Mouse (Mus musculus) hindbrain, embryonic 12.5 days (tissue): ENCODE data around the gene Fbxw24. TPM values are rescaled to one million over a fixed set of nuclear protein-coding genes. Genes with fewer than 3 reads are reported as not detected.
"Not testable (repeated sequence)": the region's sequence is repeated elsewhere in the genome, so short reads cannot be mapped to it uniquely, and the experiment has no call there.

ENCODE experiments used
- ATAC-seq: fragments of 200-750 bp; cut with Nextera tagmentation; 2 replicates; pipeline ENCODE4 v1.8.0; 2017; ENCODE audit warnings: moderate TSS enrichment; ENCODE audit not compliant: low FRiP score
- H3K27ac ChIP-seq: fragments of 300-500 bp; sonication (generic); 2 replicates; pipeline ENCODE4 v1.5.1; 2016; ENCODE audit warnings: mild to moderate bottlenecking
- H3K27me3 ChIP-seq: fragments of 300-500 bp; sonication (generic); 2 replicates; pipeline ENCODE4 v1.6.1; 2016; ENCODE audit warnings: mild to moderate bottlenecking
- H3K36me3 ChIP-seq: fragments of 300-500 bp; sonication (generic); 2 replicates; pipeline ENCODE4 v1.6.1; 2016; ENCODE audit warnings: mild to moderate bottlenecking
- H3K4me1 ChIP-seq: fragments of 300-500 bp; sonication (generic); 2 replicates; pipeline ENCODE4 v1.6.1; 2016
- H3K4me2 ChIP-seq: fragments of 300-500 bp; sonication (generic); replicated peaks from 2 replicates; pipeline ENCODE4 v1.6.1; 2016; ENCODE audit warnings: mild to moderate bottlenecking
- H3K4me3 ChIP-seq: fragments of 300-500 bp; sonication (generic); 2 replicates; pipeline ENCODE4 v1.5.1; 2016; ENCODE audit warnings: mild to moderate bottlenecking
- H3K9ac ChIP-seq: fragments of 300-500 bp; sonication (generic); 2 replicates; pipeline ENCODE4 v1.6.1; 2016; ENCODE audit warnings: mild to moderate bottlenecking, moderate library complexity
- H3K9me3 ChIP-seq: fragments of 300-500 bp; sonication (generic); replicated peaks from 2 replicates; pipeline ENCODE4 v1.6.1; 2016; ENCODE audit warnings: mild to moderate bottlenecking
- WGBS: fragments of 180-500 bp; shearing (Covaris S2); methylation state at CpG from one replicate; pipeline ENCODE4 v1.1.7; 2016; 5-methylcytosine and 5-hydroxymethylcytosine counted together
- polyA plus RNA-seq: library from polyadenylated mRNA; unstranded; fragments of >200 nt; fragmentation: Nextera tagmentation; extraction: Ambion mirVana; gene quantifications from 2 replicates; pipeline ENCODE4 v1.2.1, GENCODE M21; 2016

Gene Fbxw24
- polyA plus RNA-seq: 0.16 and 0.18 TPM in 2 replicates

DNA sequence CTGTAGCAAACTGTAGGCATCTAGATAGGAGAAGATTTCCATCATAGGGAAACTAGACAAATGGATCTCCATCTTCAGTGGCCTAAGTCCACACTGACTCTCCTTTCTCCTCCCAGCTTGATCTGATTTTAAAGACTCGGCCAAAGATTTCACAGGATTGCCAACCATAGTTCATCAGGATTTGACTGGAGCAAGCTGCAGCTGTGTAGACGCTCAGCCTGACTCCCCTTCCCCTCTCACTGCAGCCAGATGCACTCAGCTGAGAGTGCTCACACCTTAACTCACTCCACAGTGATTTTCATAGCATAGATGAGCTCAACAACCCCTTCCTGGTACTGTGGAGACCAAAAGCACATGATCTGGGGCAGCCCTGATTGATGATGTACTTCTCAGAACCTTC lies at the start of gene Fbxw24:
Gene Fbxw24 (minus strand): TSS at position 101 of the 400 bp plus-strand sequence.
- H3K4me1 ChIP-seq, H3K4me3 ChIP-seq, H3K9me3 ChIP-seq, H3K27ac ChIP-seq, ATAC-seq, H3K9ac ChIP-seq, H3K27me3 ChIP-seq, H3K4me2 ChIP-seq, H3K36me3 ChIP-seq: not testable (repeated sequence)
- 83% methylated on average over 2 of the region's 2 CpGs for WGBS

- 79% methylated on average over 2 of the region's 2 CpGs for WGBS
- H3K36me3 ChIP-seq, H3K4me1 ChIP-seq, H3K9ac ChIP-seq, H3K9me3 ChIP-seq, H3K4me2 ChIP-seq, H3K4me3 ChIP-seq, H3K27ac ChIP-seq, ATAC-seq, H3K27me3 ChIP-seq: not testable (repeated sequence)
These were observed 38.7 kb upstream of the Fbxw24 start, which contains the start of gene Fbxw25 for GRCm38 (mm10) chr9:109664552-109664951. Gene Fbxw25 (minus strand): TSS chr9:109664652.

DNA sequence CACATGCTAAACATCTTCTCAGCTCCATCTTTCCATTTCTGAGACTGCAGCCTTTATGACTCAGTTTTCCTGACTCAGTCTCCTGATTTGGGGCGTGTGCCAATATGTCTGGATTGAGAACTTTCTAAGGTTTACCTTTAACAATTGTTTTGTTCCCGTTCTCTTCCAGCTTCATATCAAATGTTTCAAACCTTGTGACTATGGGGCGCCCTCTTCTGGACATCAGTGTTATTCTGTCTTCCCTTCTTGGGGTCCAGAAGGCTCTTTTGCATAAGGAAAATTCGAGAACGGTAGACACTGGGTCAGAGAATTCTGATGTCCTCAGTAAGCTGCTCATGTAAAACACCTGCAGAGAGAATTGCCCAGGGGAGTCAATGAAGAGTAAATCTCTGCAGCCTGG lies 19.0 kb downstream of the Fbxw24 start:
- H3K36me3 ChIP-seq, H3K9ac ChIP-seq, H3K4me2 ChIP-seq, H3K27me3 ChIP-seq, H3K27ac ChIP-seq, H3K9me3 ChIP-seq, ATAC-seq, H3K4me3 ChIP-seq, H3K4me1 ChIP-seq: not testable (repeated sequence)
- WGBS: 44% methylated on average over 5 of the region's 5 CpGs

- not testable (repeated sequence) for H3K4me3 ChIP-seq, ATAC-seq, H3K27me3 ChIP-seq, H3K9me3 ChIP-seq, H3K4me2 ChIP-seq, H3K4me1 ChIP-seq, H3K9ac ChIP-seq, H3K27ac ChIP-seq, H3K36me3 ChIP-seq
- 65% methylated on average over 2 of the region's 2 CpGs for WGBS
These were observed 23.7 kb downstream of the Fbxw24 start for GRCm38 (mm10) chr9:109602128-109602527.

DNA sequence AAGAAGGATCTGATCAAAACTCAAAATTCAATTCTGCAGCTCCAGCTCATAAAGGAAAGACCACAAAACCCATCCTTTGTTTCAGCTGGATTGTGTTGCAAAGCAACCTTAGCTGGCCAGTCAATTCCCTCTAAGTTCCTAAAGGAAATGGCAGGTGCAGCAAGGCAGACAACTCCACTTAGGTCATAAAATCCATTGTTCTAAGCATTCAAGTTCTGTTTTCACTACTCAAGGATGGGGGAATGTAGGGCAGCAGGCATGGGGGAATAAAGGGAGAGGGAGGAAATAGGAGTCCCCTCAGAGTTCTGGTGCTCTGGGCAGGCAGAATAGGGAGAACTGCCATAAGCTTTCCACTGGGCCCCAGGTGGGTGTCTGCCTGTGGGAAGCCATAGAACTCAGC lies 28.6 kb downstream of the Fbxw24 start:
- Histone ChIP-seq H3K4me1 (no peaks in the 10 kb centered on the region), H3K27ac (no peak overlapping the region), H3K27me3 (no peaks in the 10 kb centered on the region), H3K36me3 (no peaks in the 10 kb centered on the region), H3K4me3 (no peak overlapping the region), H3K9me3 (0 out of 2 replicates have a peak, but pooled peaks cover 5% of the 10 kb centered on the region), H3K9ac (no peak overlapping the region), H3K4me2 (no peak overlapping the region)
- no peak for ATAC-seq

DNA sequence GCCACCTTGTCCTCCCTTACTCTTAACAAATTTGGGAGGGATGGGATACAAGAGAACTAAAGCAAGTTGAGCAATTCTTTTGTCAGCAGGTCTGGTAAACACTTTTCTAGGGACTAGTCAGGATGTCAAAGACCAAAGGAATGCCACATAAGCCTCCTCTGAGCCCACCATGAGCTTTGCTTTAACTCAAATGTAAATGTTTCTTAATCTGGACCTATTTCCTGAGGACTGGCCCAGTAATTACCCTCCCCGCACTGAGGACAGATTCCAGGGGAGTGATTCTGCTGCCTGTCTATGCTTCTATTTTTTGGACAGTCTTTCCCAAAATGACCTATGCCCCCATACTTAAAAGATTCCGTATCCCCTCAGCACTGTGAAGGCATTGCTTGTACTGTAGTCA lies 31.0 kb downstream of the Fbxw24 start:
- Histone ChIP-seq H3K9me3 (0 out of 2 replicates have a peak, but pooled peaks cover 5% of the 10 kb centered on the region), H3K4me1 (no peaks in the 10 kb centered on the region), H3K27ac (no peak overlapping the region), H3K27me3 (no peaks in the 10 kb centered on the region), H3K9ac (no peak overlapping the region), H3K4me3 (no peak overlapping the region), H3K4me2 (no peak overlapping the region), H3K36me3 (no peaks in the 10 kb centered on the region)
- 84% methylated on average over 2 of the region's 2 CpGs for WGBS
- no peak for ATAC-seq

- ATAC-seq, H3K9ac ChIP-seq, H3K4me2 ChIP-seq, H3K36me3 ChIP-seq, H3K4me1 ChIP-seq, H3K9me3 ChIP-seq, H3K27me3 ChIP-seq, H3K4me3 ChIP-seq, H3K27ac ChIP-seq: not testable (repeated sequence)
- WGBS: 88% methylated on average over 4 of the region's 4 CpGs
These were observed 57.7 kb downstream of the Fbxw24 start, which contains the start of gene Fbxw15 for GRCm38 (mm10) chr9:109568162-109568561. Gene Fbxw15 (minus strand): TSS chr9:109568262.

DNA sequence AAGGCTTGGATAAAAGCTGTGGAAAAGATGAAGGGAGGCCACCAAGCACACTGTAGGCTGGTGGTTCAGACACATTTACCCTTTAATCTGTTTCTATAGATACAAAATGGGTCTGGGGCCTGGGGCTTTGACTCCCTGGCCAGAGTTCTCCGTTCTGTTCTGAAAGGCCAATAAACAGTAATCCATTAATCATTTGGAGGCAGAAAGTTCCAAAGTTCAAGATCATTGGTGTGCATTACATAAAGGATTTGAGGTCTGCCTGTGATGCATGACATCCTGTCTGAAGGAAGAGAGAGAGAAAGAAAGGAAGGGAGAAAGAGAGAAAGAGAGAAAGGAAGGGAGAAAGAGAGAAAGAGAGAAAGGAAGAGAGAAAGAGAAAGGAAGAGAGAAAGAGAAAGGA lies 60.3 kb downstream of the Fbxw24 start:
- no peaks in the 10 kb centered on the region for H3K27me3 ChIP-seq
- no peaks in the 10 kb centered on the region for H3K36me3 ChIP-seq
- H3K4me1 ChIP-seq: no peaks in the 10 kb centered on the region
- 48% methylated on average over 1 of the region's 1 CpGs for WGBS
- H3K27ac ChIP-seq: no peak overlapping the region
- H3K4me3 ChIP-seq: no peak overlapping the region
- H3K9ac ChIP-seq: no peak overlapping the region
- H3K9me3 ChIP-seq: no peaks in the 10 kb centered on the region
- ATAC-seq: no peak
- no peak overlapping the region for H3K4me2 ChIP-seq

DNA sequence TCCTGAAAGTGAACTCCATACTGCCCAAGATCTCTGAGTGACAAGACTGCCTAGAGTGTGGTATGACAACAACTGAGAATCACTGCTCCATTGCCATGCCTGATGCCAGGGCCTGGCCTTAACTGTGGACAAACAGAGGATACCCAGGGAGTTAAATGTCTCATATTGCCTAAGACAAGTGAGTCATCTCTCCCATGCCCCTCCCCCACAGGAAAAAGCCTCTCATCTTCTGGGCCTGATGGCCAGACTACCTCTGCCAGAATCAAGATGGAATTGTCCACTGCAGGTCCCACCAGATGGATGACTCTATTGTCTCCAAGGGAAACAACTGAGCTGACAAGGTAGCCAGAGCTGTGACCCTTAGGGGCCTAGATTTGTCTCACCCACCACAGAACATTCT lies 63.8 kb downstream of the Fbxw24 start:
- H3K27ac ChIP-seq, H3K36me3 ChIP-seq, H3K4me3 ChIP-seq, H3K27me3 ChIP-seq, H3K9me3 ChIP-seq, H3K4me2 ChIP-seq, H3K4me1 ChIP-seq, H3K9ac ChIP-seq, ATAC-seq: not testable (repeated sequence)

DNA sequence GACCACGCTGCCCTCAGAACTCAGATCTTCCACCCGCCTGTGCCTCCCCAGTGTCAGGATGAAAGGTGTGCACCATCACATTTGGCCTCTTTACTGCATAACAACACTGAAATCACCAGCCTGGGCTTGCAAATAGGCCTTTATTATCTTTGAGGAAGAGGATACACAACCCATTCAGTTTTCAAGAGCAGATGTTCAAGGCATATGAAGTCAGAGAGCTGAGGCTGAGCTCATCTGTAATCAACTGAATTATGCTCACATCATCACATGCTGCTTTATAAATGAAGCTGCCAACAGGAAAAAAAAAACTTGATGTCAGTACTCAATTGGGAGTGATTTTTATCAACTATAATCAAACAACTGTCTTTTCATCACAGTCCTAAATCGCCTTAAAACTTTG lies 73.4 kb downstream of the Fbxw24 start:
- no peak overlapping the region for H3K27ac ChIP-seq
- no peak overlapping the region for H3K4me2 ChIP-seq
- no peak for ATAC-seq
- H3K9me3 ChIP-seq: no peaks in the 10 kb centered on the region
- no peaks in the 10 kb centered on the region for H3K4me1 ChIP-seq
- no peaks in the 10 kb centered on the region for H3K36me3 ChIP-seq
- no peaks in the 10 kb centered on the region for H3K27me3 ChIP-seq
- no peak overlapping the region for H3K4me3 ChIP-seq
- 86% methylated on average over 3 of the region's 3 CpGs for WGBS
- no peak overlapping the region for H3K9ac ChIP-seq

Other genes starting within 250 kb of the Fbxw24 start
- gene Fbxw22, start 221.8 kb downstream of the Fbxw24 start, polyA plus RNA-seq: not detected in 2 replicates
- gene Fbxw16, start 176.9 kb downstream of the Fbxw24 start, polyA plus RNA-seq: not detected in 2 replicates
- gene Fbxw19, start 130.2 kb downstream of the Fbxw24 start, polyA plus RNA-seq: not detected in 2 replicates
- 0.14 and 0.17 TPM in 2 replicates for gene Fbxw15, start 57.8 kb downstream of the Fbxw24 start, polyA plus RNA-seq
- not detected in 2 replicates for gene Fbxw25, start 38.6 kb upstream of the Fbxw24 start, polyA plus RNA-seq
- not detected in 2 replicates for gene Fbxw18, start 76.6 kb upstream of the Fbxw24 start, polyA plus RNA-seq
- gene Fbxw26, start 120.0 kb upstream of the Fbxw24 start, polyA plus RNA-seq: not detected in 2 replicates
- gene Fbxw27, start 164.6 kb upstream of the Fbxw24 start, polyA plus RNA-seq: not detected in 2 replicates
- not detected in 2 replicates for gene Spink8, start 186.2 kb upstream of the Fbxw24 start, polyA plus RNA-seq
- 60.4 and 68.7 TPM in 2 replicates for gene Nme6, start 206.7 kb upstream of the Fbxw24 start, polyA plus RNA-seq
- 1.9 and 2.0 TPM in 2 replicates for gene Camp, start 223.6 kb upstream of the Fbxw24 start, polyA plus RNA-seq
- 34.0 and 35.5 TPM in 2 replicates for gene Cdc25a, start 249.5 kb upstream of the Fbxw24 start, polyA plus RNA-seq